ENCODE assay signal across 13 mouse cellular contexts in genomic region chr7:36155576-36155975, GRCm38 (mm10).
"Had no signal": no experiment of that assay in that cellular context is flagged by ENCODE, and none has a peak within 500 bp of the region (broad histone marks: within the 10 kb centered on the region; RNA-seq: fewer than 3 reads in every experiment).

No protein-coding gene starts in this region.

- H3K27me3 ChIP-seq: intestine, embryonic 15.5 days; liver, embryonic 13.5 days had no signal

- ATAC-seq: intestine, embryonic 15.5 days had no signal

- DNase-seq: kidney, adult 11 months; kidney, postnatal 14 days; kidney, postnatal 4 days; left cerebral cortex, postnatal 4 days; liver, embryonic 13.5 days; lung, postnatal 10 days; lung, postnatal 4 days; midbrain, embryonic 14.5 days; thymus, adult 18-20 months; thymus, postnatal 36 days had no signal

- H3K9ac ChIP-seq: intestine, embryonic 15.5 days; limb, embryonic 13.5 days; liver, embryonic 13.5 days had no signal

- H3K4me3 ChIP-seq: intestine, embryonic 15.5 days; limb, embryonic 13.5 days; liver, embryonic 13.5 days had no signal

- H3K36me3 ChIP-seq: intestine, embryonic 15.5 days; limb, embryonic 13.5 days; liver, embryonic 13.5 days had no signal

- H3K4me1 ChIP-seq: intestine, embryonic 15.5 days; liver, embryonic 13.5 days had no signal

- H3K4me2 ChIP-seq: intestine, embryonic 15.5 days; limb, embryonic 13.5 days; liver, embryonic 13.5 days; midbrain, embryonic 11.5 days had no signal

- H3K27ac ChIP-seq: intestine, embryonic 15.5 days; limb, embryonic 13.5 days; liver, embryonic 13.5 days had no signal

- H3K9me3 ChIP-seq: intestine, embryonic 15.5 days; limb, embryonic 13.5 days; liver, embryonic 13.5 days had no signal
